Mouse (Mus musculus): ENCODE measurements around the gene 4933424G06Rik. TPM values are rescaled to one million over a fixed set of nuclear protein-coding genes. Genes with fewer than 3 reads are reported as not detected.
A peak's percentile ranks its signal among the peaks of the same experiment; 100 is the strongest.

4933424G06Rik gene
- polyA plus RNA-seq, 1 experiment from 2014 or later, result not detected

- no peaks in the 10 kb centered on the region for H3K9me3 ChIP-seq (ENCODE audit: low read depth, low read length)
- no peak for TF ChIP-seq CTCF (IDR thresholded peaks at IDR 0.05; ENCODE audit: low read depth)
- no peaks in the 10 kb centered on the region for H3K27me3 ChIP-seq (ENCODE audit: insufficient read depth, low read length)
- DNase-seq, result peak; percentile 100
- H3K9ac ChIP-seq, result peak within 1 kb of the TSS; percentile 74
- H3K4me1 ChIP-seq (ENCODE audit: insufficient read depth), result no peaks in the 10 kb centered on the region
- H3K4me3 ChIP-seq (ENCODE audit: low read depth, low read length), result peak within 1 kb of the TSS; percentile 79
- peaks cover 20% of the 10 kb centered on the region for H3K36me3 ChIP-seq (ENCODE audit: insufficient read depth)
- H3K27ac ChIP-seq (ENCODE audit: low read depth), result peak within 1 kb of the TSS; percentile 31; the same call in 1 of the 2 replicates
- peak; percentile 97 for ATAC-seq (ENCODE audit: insufficient read depth)
- peak within 1 kb of the TSS; percentile 77 for H3K4me2 ChIP-seq
- WGBS, result under 1% methylated on average over 68 of the region's 68 CpGs
These were observed 18.4 kb upstream of the 4933424G06Rik start, which contains the start of gene Cox5b for GRCm38 (mm10) chr1:36691271-36692155. TSS of gene Cox5b (plus strand) at chr1:36691449.

GRCm38 (mm10) chr1:36694871-36695270 lies 15.1 kb upstream of the 4933424G06Rik start:
- no peaks in the 10 kb centered on the region for H3K4me1 ChIP-seq (ENCODE audit: insufficient read depth)
- DNase-seq (no peak), ATAC-seq (ENCODE audit: insufficient read depth) (no peak)
- no peaks in the 10 kb centered on the region for H3K27me3 ChIP-seq (ENCODE audit: insufficient read depth, low read length)
- no peak overlapping the region for H3K9ac ChIP-seq
- 83% methylated on average over 6 of the region's 6 CpGs for WGBS
- H3K36me3 ChIP-seq (ENCODE audit: insufficient read depth), result peaks cover 35% of the 10 kb centered on the region
- no peak overlapping the region for H3K4me3 ChIP-seq (ENCODE audit: low read depth, low read length)
- no peaks in the 10 kb centered on the region for H3K9me3 ChIP-seq (ENCODE audit: low read depth, low read length)
- no peak for TF ChIP-seq CTCF (IDR thresholded peaks at IDR 0.05; ENCODE audit: low read depth)
- H3K4me2 ChIP-seq, result no peak overlapping the region
- H3K27ac ChIP-seq (ENCODE audit: low read depth), result no peak overlapping the region

GRCm38 (mm10) chr1:36696411-36696810 lies 13.5 kb upstream of the 4933424G06Rik start:
- DNase-seq, result no peak

GRCm38 (mm10) chr1:36697030-36697429 lies 12.9 kb upstream of the 4933424G06Rik start:
- DNase-seq (no peak), ATAC-seq (ENCODE audit: insufficient read depth) (no peak)
- H3K4me1 ChIP-seq (ENCODE audit: insufficient read depth), result no peaks in the 10 kb centered on the region
- no peak for TF ChIP-seq CTCF (IDR thresholded peaks at IDR 0.05; ENCODE audit: low read depth)
- no peak overlapping the region for H3K9ac ChIP-seq
- H3K27ac ChIP-seq (ENCODE audit: low read depth), result no peak overlapping the region
- peaks cover 55% of the 10 kb centered on the region for H3K36me3 ChIP-seq (ENCODE audit: insufficient read depth)
- no peak overlapping the region for H3K4me2 ChIP-seq
- H3K4me3 ChIP-seq (ENCODE audit: low read depth, low read length), result no peak overlapping the region
- 68% methylated on average over 5 of the region's 5 CpGs for WGBS
- no peaks in the 10 kb centered on the region for H3K27me3 ChIP-seq (ENCODE audit: insufficient read depth, low read length)
- H3K9me3 ChIP-seq (ENCODE audit: low read depth, low read length), result no peaks in the 10 kb centered on the region

More at GRCm38 (mm10) chr1:36696411-36696810, 13.5 kb upstream of the 4933424G06Rik start:
- H3K4me3 ChIP-seq (ENCODE audit: low read depth, low read length), result no peak overlapping the region
- no peak for ATAC-seq (ENCODE audit: insufficient read depth)
- H3K4me2 ChIP-seq, result no peak overlapping the region
- peak; percentile 19; the same call in 1 of the 2 replicates for TF ChIP-seq CTCF (IDR thresholded peaks at IDR 0.05; ENCODE audit: low read depth)
- no peaks in the 10 kb centered on the region for H3K4me1 ChIP-seq (ENCODE audit: insufficient read depth)
- 68% methylated on average over 6 of the region's 6 CpGs for WGBS
- no peak overlapping the region for H3K9ac ChIP-seq
- H3K27me3 ChIP-seq (ENCODE audit: insufficient read depth, low read length), result no peaks in the 10 kb centered on the region
- H3K9me3 ChIP-seq (ENCODE audit: low read depth, low read length), result no peaks in the 10 kb centered on the region
- peaks cover 50% of the 10 kb centered on the region for H3K36me3 ChIP-seq (ENCODE audit: insufficient read depth)
- H3K27ac ChIP-seq (ENCODE audit: low read depth), result no peak overlapping the region

GRCm38 (mm10) chr1:36707166-36707565 lies 2.8 kb upstream of the 4933424G06Rik start:
- Histone ChIP-seq H3K4me1 (ENCODE audit: insufficient read depth) (peaks cover 10% of the 10 kb centered on the region), H3K4me3 (ENCODE audit: low read depth, low read length) (no peak overlapping the region), H3K27me3 (ENCODE audit: insufficient read depth, low read length) (no peaks in the 10 kb centered on the region), H3K36me3 (ENCODE audit: insufficient read depth) (peaks cover 55% of the 10 kb centered on the region), H3K4me2 (no peak overlapping the region), H3K27ac (ENCODE audit: low read depth) (no peak overlapping the region), H3K9me3 (ENCODE audit: low read depth, low read length) (no peaks in the 10 kb centered on the region), H3K9ac (no peak overlapping the region)
- DNase-seq (no peak), ATAC-seq (ENCODE audit: insufficient read depth) (no peak)
- 63% methylated on average over 2 of the region's 2 CpGs for WGBS
- no peak for TF ChIP-seq CTCF (IDR thresholded peaks at IDR 0.05; ENCODE audit: low read depth)

GRCm38 (mm10) chr1:36707797-36708196 lies 2.2 kb upstream of the 4933424G06Rik start:
- no peak for ATAC-seq (ENCODE audit: insufficient read depth)
- WGBS, result 65% methylated on average over 3 of the region's 3 CpGs
- 0 out of 2 replicates have a peak overlapping the region, but pooled peaks have one; percentile 85 for H3K9ac ChIP-seq

GRCm38 (mm10) chr1:36708626-36709025 lies 1.3 kb upstream of the 4933424G06Rik start:
- Histone ChIP-seq H3K27me3 (ENCODE audit: insufficient read depth, low read length) (no peaks in the 10 kb centered on the region), H3K9ac (peak overlapping the region; percentile 85), H3K4me2 (peak overlapping the region; percentile 92), H3K27ac (ENCODE audit: low read depth) (no peak overlapping the region), H3K4me3 (ENCODE audit: low read depth, low read length) (peak overlapping the region; percentile 98), H3K36me3 (ENCODE audit: insufficient read depth) (peaks cover 40% of the 10 kb centered on the region), H3K9me3 (ENCODE audit: low read depth, low read length) (no peaks in the 10 kb centered on the region), H3K4me1 (ENCODE audit: insufficient read depth) (peaks cover 10% of the 10 kb centered on the region)
- 78% methylated on average over 1 of the region's 1 CpGs for WGBS
- ATAC-seq (ENCODE audit: insufficient read depth) (no peak), DNase-seq (no peak)
- no peak for TF ChIP-seq CTCF (IDR thresholded peaks at IDR 0.05; ENCODE audit: low read depth)

More at GRCm38 (mm10) chr1:36707797-36708196, 2.2 kb upstream of the 4933424G06Rik start:
- no peak overlapping the region for H3K4me2 ChIP-seq
- no peak for DNase-seq
- H3K4me1 ChIP-seq (ENCODE audit: insufficient read depth), result peaks cover 10% of the 10 kb centered on the region
- no peak for TF ChIP-seq CTCF (IDR thresholded peaks at IDR 0.05; ENCODE audit: low read depth)
- H3K27ac ChIP-seq (ENCODE audit: low read depth), result no peak overlapping the region
- H3K36me3 ChIP-seq (ENCODE audit: insufficient read depth), result peaks cover 48% of the 10 kb centered on the region
- no peak overlapping the region for H3K4me3 ChIP-seq (ENCODE audit: low read depth, low read length)
- no peaks in the 10 kb centered on the region for H3K9me3 ChIP-seq (ENCODE audit: low read depth, low read length)
- H3K27me3 ChIP-seq (ENCODE audit: insufficient read depth, low read length), result no peaks in the 10 kb centered on the region

Data from lung, embryonic 14.5 days (tissue).